14 mouse cellular contexts compared by ENCODE assay signal in genomic region chr8:126359296-126359695, GRCm38 (mm10).
DNase-seq lines count a peak whose midpoint lies in the region; ATAC-seq and TF ChIP-seq lines count a peak whose summit lies in the region.
"Had no signal": no experiment of that assay in that cellular context is flagged by ENCODE, and none has a peak within 500 bp of the region (broad histone marks: within the 10 kb centered on the region; RNA-seq: fewer than 3 reads in every experiment).

No protein-coding gene starts in this region.

- intact Hi-C loops in left cerebral cortex, adult 2 months (cut with DNase I), result no loop called here

- 70% methylated on average over 6 of the region's 6 CpGs for WGBS in liver, postnatal 0 days (ENCODE audit: insufficient replicate concordance)
- 41% methylated on average over 6 of the region's 6 CpGs for WGBS in neural tube, embryonic 15.5 days
- 54% methylated on average over 6 of the region's 6 CpGs for WGBS in forebrain, embryonic 13.5 days

- no peak for TF ChIP-seq EP300 in liver, postnatal 0 days (IDR thresholded peaks at IDR 0.05; ENCODE audit: low read depth)

- H3K27ac ChIP-seq in liver, postnatal 0 days (ENCODE audit: low read depth), result no peak overlapping the region
- H3K27ac ChIP-seq in neural tube, embryonic 15.5 days (replicated peaks), result peak overlapping the region; percentile 72
- H3K27ac ChIP-seq in forebrain, embryonic 13.5 days, result no peak overlapping the region
- H3K27ac ChIP-seq in left cerebral cortex, adult 2 months, result no peak overlapping the region
- H3K27ac ChIP-seq: liver, embryonic 14.5 days had no signal

- H3K9me3 ChIP-seq in liver, postnatal 0 days (ENCODE audit: low read length), result no peaks in the 10 kb centered on the region
- H3K9me3 ChIP-seq in neural tube, embryonic 15.5 days (replicated peaks), result no peaks in the 10 kb centered on the region
- 0 out of 2 replicates have a peak, but pooled peaks cover 5% of the 10 kb centered on the region for H3K9me3 ChIP-seq in forebrain, embryonic 13.5 days (replicated peaks)

- no peak overlapping the region for H3K4me2 ChIP-seq in liver, postnatal 0 days (ENCODE audit: low read depth, low read length)
- H3K4me2 ChIP-seq in neural tube, embryonic 15.5 days, result no peak overlapping the region
- no peak overlapping the region for H3K4me2 ChIP-seq in forebrain, embryonic 13.5 days

- H3K36me3 ChIP-seq in liver, postnatal 0 days (replicated peaks; ENCODE audit: insufficient read depth, low read length), result no peaks in the 10 kb centered on the region
- no peaks in the 10 kb centered on the region for H3K36me3 ChIP-seq in neural tube, embryonic 15.5 days
- no peaks in the 10 kb centered on the region for H3K36me3 ChIP-seq in forebrain, embryonic 13.5 days (ENCODE audit: poor library complexity, severe bottlenecking)

- no peak overlapping the region for H3K4me3 ChIP-seq in liver, postnatal 0 days (ENCODE audit: low read depth, low read length)
- H3K4me3 ChIP-seq in neural tube, embryonic 15.5 days (replicated peaks), result no peak overlapping the region
- H3K4me3 ChIP-seq in forebrain, embryonic 13.5 days, result no peak overlapping the region
- H3K4me3 ChIP-seq in left cerebral cortex, adult 2 months, result no peak overlapping the region

- peak; percentile 34 for DNase-seq in adrenal gland, adult 2 months
- no peak for DNase-seq in adrenal gland, postnatal 25 days
- DNase-seq in liver, postnatal 0 days, result no peak
- DNase-seq in liver, result no peak
- DNase-seq in kidney, adult 9 months, result peak; percentile 93
- no peak for DNase-seq in left cerebral cortex, adult 2 months (ENCODE audit: extremely low spot score in 1 of 2, low spot score in 2 of 2)
- DNase-seq: cerebellum, postnatal 10 days; heart, adult 18-20 months; heart, postnatal 10 days; lung, postnatal 36 days; right cerebral cortex, adult 18-20 months had no signal

- H3K27me3 ChIP-seq in liver, postnatal 0 days (ENCODE audit: insufficient read depth, low read length), result no peaks in the 10 kb centered on the region
- no peaks in the 10 kb centered on the region for H3K27me3 ChIP-seq in neural tube, embryonic 15.5 days (replicated peaks)
- no peaks in the 10 kb centered on the region for H3K27me3 ChIP-seq in forebrain, embryonic 13.5 days

- peaks cover 11% of the 10 kb centered on the region for H3K4me1 ChIP-seq in liver, postnatal 0 days (ENCODE audit: insufficient read depth)
- H3K4me1 ChIP-seq in neural tube, embryonic 15.5 days, result peaks cover 10% of the 10 kb centered on the region; the same call in 1 of the 2 replicates
- no peaks in the 10 kb centered on the region for H3K4me1 ChIP-seq in forebrain, embryonic 13.5 days

- H3K9ac ChIP-seq in liver, postnatal 0 days (replicated peaks), result no peak overlapping the region
- H3K9ac ChIP-seq in neural tube, embryonic 15.5 days (replicated peaks), result no peak overlapping the region
- no peak overlapping the region for H3K9ac ChIP-seq in forebrain, embryonic 13.5 days
- H3K9ac ChIP-seq: liver, embryonic 14.5 days had no signal

- no peak for TF ChIP-seq CTCF in liver, postnatal 0 days (IDR thresholded peaks at IDR 0.05; ENCODE audit: low read depth)
- TF ChIP-seq CTCF in left cerebral cortex, adult 2 months (IDR thresholded peaks at IDR 0.05), result no peak

- ATAC-seq in liver, postnatal 0 days, result peak; percentile 44; the same call in 1 of the 2 replicates
- ATAC-seq in neural tube, embryonic 15.5 days (ENCODE audit: low FRiP score), result no peak; the same call in 1 of the 2 replicates
- ATAC-seq in forebrain, embryonic 13.5 days, result no peak

Comparison
In these comparisons a context has a peak if more than half of its experiments do, and no peak if none do; other contexts are left out.
1. DNase-seq: peak in adrenal gland, adult 2 months (single experiment) and kidney, adult 9 months (single experiment); none in adrenal gland, postnatal 25 days (single experiment), liver, postnatal 0 days (single experiment), liver (single experiment) and left cerebral cortex, adult 2 months (0 of 2).